Mouse (Mus musculus) neural tube, embryonic 12.5 days (tissue): ENCODE measurements around the gene Lhx2. TPM values are rescaled to one million over a fixed set of nuclear protein-coding genes. Genes with fewer than 3 reads are reported as not detected.

Source experiments
- ATAC-seq: fragments of 200-750 bp; cut with Nextera tagmentation; 2 replicates; pipeline ENCODE4 v1.8.0; 2017; ENCODE audit warnings: low read depth, mild to moderate bottlenecking, moderate TSS enrichment, moderate library complexity; ENCODE audit not compliant: low FRiP score
- H3K27ac ChIP-seq: fragments of 300-500 bp; sonication (generic); 2 replicates; pipeline ENCODE4 v1.5.1; 2016
- H3K27me3 ChIP-seq: fragments of 300-500 bp; sonication (generic); replicated peaks from 2 replicates; pipeline ENCODE4 v1.6.1; 2016; ENCODE audit warnings: mild to moderate bottlenecking
- H3K36me3 ChIP-seq: fragments of 300-500 bp; sonication (generic); 2 replicates; pipeline ENCODE4 v1.6.1; 2016; ENCODE audit warnings: mild to moderate bottlenecking
- H3K4me1 ChIP-seq: fragments of 300-500 bp; sonication (generic); 2 replicates; pipeline ENCODE4 v1.6.1; 2016
- H3K4me2 ChIP-seq: fragments of 300-500 bp; sonication (generic); replicated peaks from 2 replicates; pipeline ENCODE4 v1.6.1; 2016; ENCODE audit warnings: mild to moderate bottlenecking
- H3K4me3 ChIP-seq: fragments of 300-500 bp; sonication (generic); 2 replicates; pipeline ENCODE4 v1.5.1; 2016
- H3K9ac ChIP-seq: fragments of 300-500 bp; sonication (generic); 2 replicates; pipeline ENCODE4 v1.6.1; 2016; ENCODE audit warnings: mild to moderate bottlenecking
- H3K9me3 ChIP-seq: fragments of 300-500 bp; sonication (generic); 2 replicates; pipeline ENCODE4 v1.6.1; 2016; ENCODE audit warnings: mild to moderate bottlenecking
- WGBS: fragments of 180-500 bp; shearing (Covaris S2); methylation state at CpG from one replicate; pipeline ENCODE4 v1.1.7; 2016; 5-methylcytosine and 5-hydroxymethylcytosine counted together
- polyA plus RNA-seq: library from polyadenylated mRNA; unstranded; fragments of >200 nt; fragmentation: Nextera tagmentation; extraction: Ambion mirVana; gene quantifications from 2 replicates; pipeline ENCODE4 v1.2.1, GENCODE M21; 2016

Lhx2 gene
- polyA plus RNA-seq, 1 experiment from 2014 or later = 7.5 TPM

DNA sequence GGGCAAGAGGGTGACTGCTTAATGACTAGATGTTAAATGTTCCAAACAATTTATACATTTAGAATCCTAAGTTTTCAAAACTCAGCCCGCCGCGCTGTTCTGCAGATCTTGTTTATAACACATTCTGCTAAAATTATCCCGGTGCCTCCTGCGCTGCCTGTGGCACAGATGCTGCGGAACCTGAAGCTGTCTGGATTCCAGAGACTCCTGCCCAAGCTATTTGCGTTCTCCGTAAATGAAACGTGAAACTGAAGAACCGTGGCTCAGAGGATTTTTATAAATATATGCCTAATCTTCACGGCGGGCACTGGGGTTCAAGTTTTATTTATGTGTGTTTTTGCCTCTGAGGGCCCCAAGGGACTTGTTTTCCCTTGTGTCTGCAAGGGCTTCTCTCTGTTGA lies 64.2 kb downstream of the Lhx2 start:
- no peak overlapping the region for H3K4me2 ChIP-seq

DNA sequence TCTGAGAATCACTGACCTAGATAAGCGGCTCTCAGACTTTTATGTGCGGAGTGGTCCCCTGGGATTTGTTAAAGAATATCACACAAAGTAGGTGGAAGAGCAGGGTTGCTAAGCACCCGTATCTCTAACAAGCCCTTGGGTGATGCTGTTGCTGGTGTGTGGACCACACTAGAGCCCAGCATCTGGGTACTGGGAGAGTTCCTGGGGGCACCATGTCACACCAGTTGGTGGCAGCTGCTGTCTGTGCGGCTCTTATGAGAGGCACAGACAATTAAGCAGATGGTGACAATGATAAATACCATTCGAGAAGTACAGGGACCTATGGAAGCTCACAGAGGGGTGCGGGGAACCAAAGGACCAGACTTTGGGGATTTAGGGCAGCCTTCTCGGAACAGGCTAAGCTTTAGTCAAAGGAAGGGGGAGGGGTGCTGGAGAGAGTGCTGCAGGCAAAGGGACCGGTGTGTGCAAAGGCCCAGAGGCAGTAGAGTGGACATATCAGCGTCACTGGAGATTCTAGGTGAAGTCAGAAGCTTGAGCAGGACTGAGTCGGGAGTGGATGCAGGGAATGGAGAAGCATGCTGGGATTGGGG lies 65.0 kb downstream of the Lhx2 start:
- Histone ChIP-seq H3K27me3 (no peaks in the 10 kb centered on the region), H3K27ac (no peak overlapping the region), H3K4me2 (no peak overlapping the region), H3K9me3 (no peaks in the 10 kb centered on the region), H3K4me3 (no peak overlapping the region), H3K36me3 (no peaks in the 10 kb centered on the region), H3K4me1 (0 out of 2 replicates have a peak, but pooled peaks cover 8% of the 10 kb centered on the region), H3K9ac (no peak overlapping the region)
- 53% methylated on average over 10 of the region's 10 CpGs for WGBS
- peak; percentile 80 for ATAC-seq

More for the DNA sequence above, 64.2 kb downstream of the Lhx2 start:
- H3K9me3 ChIP-seq = no peaks in the 10 kb centered on the region
- no peaks in the 10 kb centered on the region for H3K27me3 ChIP-seq
- H3K36me3 ChIP-seq = no peaks in the 10 kb centered on the region
- 0 out of 2 replicates have a peak, but pooled peaks cover 8% of the 10 kb centered on the region for H3K4me1 ChIP-seq
- ATAC-seq = no peak
- 79% methylated on average over 12 of the region's 12 CpGs for WGBS
- H3K9ac ChIP-seq = no peak overlapping the region
- no peak overlapping the region for H3K4me3 ChIP-seq
- H3K27ac ChIP-seq = no peak overlapping the region

DNA sequence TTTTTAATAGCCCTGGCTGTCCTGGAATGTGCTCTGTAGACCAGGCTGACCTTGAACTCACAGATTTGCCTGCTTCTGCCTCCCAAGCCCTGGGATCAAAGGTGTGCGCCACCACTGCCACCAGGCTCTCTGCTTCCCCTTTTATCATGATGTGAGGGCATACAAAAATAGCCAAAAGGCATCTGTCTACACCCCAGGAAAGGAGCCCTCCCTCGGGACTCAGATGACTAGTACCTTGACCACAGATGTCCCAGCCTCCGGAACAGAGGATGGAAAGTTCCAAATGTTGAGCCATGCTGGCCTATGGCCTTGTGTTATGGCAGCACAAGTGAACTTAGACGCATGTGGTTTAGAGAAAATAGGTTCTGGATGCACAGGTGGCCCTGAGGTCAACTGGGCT lies 66.3 kb downstream of the Lhx2 start:
- no peak overlapping the region for H3K4me2 ChIP-seq
- H3K4me3 ChIP-seq = no peak overlapping the region
- H3K4me1 ChIP-seq = 0 out of 2 replicates have a peak, but pooled peaks cover 8% of the 10 kb centered on the region
- H3K9me3 ChIP-seq = no peaks in the 10 kb centered on the region
- 88% methylated on average over 4 of the region's 4 CpGs for WGBS
- H3K36me3 ChIP-seq = no peaks in the 10 kb centered on the region
- ATAC-seq = no peak
- H3K27ac ChIP-seq = no peak overlapping the region
- no peak overlapping the region for H3K9ac ChIP-seq
- no peaks in the 10 kb centered on the region for H3K27me3 ChIP-seq

DNA sequence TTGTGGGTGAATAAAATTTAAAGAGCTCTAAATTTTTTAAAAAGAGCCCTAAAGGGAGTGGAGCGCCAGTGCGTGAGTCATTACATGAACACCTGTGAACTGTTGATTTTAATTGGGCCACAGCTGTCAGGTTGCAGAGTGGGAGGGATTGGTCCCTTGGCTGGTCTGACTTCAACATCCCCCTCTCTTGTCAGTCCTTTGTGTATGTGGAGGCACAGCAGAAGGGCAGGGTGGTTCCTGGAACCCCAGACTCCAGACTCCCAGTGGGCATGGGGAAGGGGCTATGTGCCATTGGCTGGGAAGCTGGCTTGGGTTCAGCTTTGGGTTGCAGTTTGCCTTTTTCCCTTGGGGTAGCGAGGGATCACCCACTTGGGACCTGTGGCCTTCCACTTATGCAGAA lies 70.2 kb downstream of the Lhx2 start:
- no peak overlapping the region for H3K4me3 ChIP-seq
- no peak for ATAC-seq
- 83% methylated on average over 3 of the region's 3 CpGs for WGBS
- H3K9ac ChIP-seq = no peak overlapping the region
- H3K9me3 ChIP-seq = no peaks in the 10 kb centered on the region
- no peak overlapping the region for H3K27ac ChIP-seq
- no peaks in the 10 kb centered on the region for H3K36me3 ChIP-seq
- no peak overlapping the region for H3K4me2 ChIP-seq
- H3K27me3 ChIP-seq = no peaks in the 10 kb centered on the region
- 0 out of 2 replicates have a peak, but pooled peaks cover 1% of the 10 kb centered on the region for H3K4me1 ChIP-seq

DNA sequence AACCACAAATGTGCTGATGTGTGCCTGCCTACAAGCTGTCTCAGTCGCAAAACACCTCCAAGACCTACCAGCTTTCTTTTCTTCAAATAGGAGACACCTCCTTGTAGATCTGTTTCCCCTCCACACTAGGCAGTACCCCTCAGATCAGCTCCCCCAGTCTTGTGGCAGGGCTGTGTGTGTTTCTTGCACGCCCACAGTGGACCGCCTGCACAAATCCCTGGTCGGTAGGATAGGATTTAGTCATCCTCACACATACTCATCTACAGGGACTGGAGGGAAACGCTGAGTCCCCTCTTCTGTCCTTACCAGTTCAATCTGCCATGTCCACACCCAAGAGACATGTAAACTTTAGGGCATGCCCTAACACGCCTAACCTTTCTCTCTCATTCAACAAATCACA lies 71.1 kb downstream of the Lhx2 start:
- Histone ChIP-seq H3K9me3 (no peaks in the 10 kb centered on the region), H3K36me3 (no peaks in the 10 kb centered on the region), H3K9ac (no peak overlapping the region), H3K4me2 (no peak overlapping the region), H3K27me3 (no peaks in the 10 kb centered on the region), H3K4me3 (no peak overlapping the region), H3K4me1 (no peaks in the 10 kb centered on the region), H3K27ac (no peak overlapping the region)
- WGBS = 88% methylated on average over 6 of the region's 6 CpGs
- no peak for ATAC-seq

DNA sequence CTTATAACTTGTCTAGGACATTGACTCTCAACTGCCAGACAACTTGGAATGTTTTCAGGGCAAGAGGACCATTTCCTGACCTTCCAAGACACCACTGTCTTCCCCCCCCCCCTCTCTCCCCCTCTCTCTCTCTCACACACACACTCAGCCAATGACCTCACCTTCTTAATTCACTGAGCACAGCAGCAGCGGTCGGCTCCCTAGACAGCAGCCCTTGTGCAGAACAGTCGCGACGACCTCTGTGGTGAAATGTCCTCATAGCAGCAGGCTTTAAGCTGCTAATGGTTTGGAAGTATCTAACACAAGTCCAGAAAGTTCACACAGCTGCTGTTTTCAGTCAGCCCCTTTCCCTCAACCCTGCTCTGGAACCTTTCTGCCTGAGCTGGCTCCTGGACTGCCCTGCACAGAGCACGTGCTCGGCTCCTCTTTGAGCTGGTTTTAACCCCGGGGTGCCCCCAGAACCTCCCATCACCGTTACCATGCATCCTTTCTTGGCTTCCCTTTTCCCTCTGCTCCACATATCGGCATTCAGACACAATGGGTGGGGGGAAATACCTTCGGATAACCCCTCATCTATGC lies 73.6 kb downstream of the Lhx2 start:
- Histone ChIP-seq H3K4me1 (no peaks in the 10 kb centered on the region), H3K9me3 (no peaks in the 10 kb centered on the region), H3K4me3 (no peak overlapping the region), H3K9ac (no peak overlapping the region), H3K36me3 (no peaks in the 10 kb centered on the region), H3K27me3 (no peaks in the 10 kb centered on the region), H3K27ac (no peak overlapping the region), H3K4me2 (no peak overlapping the region)
- 33% methylated on average over 11 of the region's 11 CpGs for WGBS
- ATAC-seq = no peak

DNA sequence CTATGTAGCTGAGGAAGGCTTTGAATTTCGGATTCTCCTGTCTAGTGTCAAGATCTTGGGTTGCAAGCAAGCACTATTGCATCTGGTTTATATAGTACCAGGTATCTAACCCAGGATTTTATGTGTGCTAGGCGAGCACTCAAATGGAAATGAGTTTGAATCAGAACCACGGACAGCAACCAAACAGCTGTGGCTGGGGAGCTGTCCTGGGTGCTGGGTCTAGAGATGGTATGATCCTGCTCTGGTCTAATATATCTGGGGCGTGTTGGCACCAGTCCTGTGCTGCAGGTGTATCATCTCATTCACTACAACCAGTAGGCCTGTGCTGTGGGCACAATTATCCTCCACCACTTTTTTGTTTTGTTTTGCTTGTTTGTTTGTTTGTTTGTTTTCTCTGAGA lies 78.9 kb downstream of the Lhx2 start:
- Histone ChIP-seq H3K27me3 (no peaks in the 10 kb centered on the region), H3K4me3 (no peak overlapping the region), H3K36me3 (no peaks in the 10 kb centered on the region), H3K9me3 (no peaks in the 10 kb centered on the region), H3K4me1 (no peaks in the 10 kb centered on the region), H3K9ac (no peak overlapping the region), H3K4me2 (no peak overlapping the region), H3K27ac (no peak overlapping the region)
- 19% methylated on average over 4 of the region's 4 CpGs for WGBS
- ATAC-seq = no peak

Other genes starting within 250 kb of the Lhx2 start
- 13.3 and 18.8 TPM in 2 replicates for gene Dennd1a, start 51.9 kb upstream of the Lhx2 start, polyA plus RNA-seq
- gene Nek6, start 172.4 kb downstream of the Lhx2 start, polyA plus RNA-seq = 70.7 and 74.6 TPM in 2 replicates